Mouse (Mus musculus): Measurements from ENCODE around the gene Gak. TPM values are rescaled to one million over a fixed set of nuclear protein-coding genes. Genes with fewer than 3 reads are reported as not detected.

The Gak gene
- polyA plus RNA-seq, 1 experiment from 2014 or later = 58.9 TPM

DNA sequence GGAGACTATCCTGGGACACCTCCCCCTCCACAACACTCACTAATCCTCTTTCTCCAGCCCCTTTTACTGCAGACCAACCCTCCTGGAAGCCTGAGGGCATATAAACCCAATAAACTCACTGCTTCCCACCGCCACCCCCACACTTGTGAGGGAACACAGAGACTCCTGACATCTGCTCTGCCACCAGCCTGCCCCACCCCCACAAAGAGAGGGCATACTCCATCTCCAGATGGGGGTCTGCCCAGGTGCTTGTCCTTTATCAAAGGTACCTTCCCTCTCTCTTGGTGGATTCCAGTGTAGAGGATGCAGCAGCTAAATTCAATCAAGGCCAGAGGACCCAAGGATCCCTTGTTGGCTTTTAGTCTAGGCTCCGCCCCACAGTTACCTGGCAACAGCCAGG is 108.5 kb downstream of the Gak start:
- Histone ChIP-seq H3K4me1 (no peaks in the 10 kb centered on the region), H3K36me3 (0 out of 2 replicates have a peak, but pooled peaks cover 4% of the 10 kb centered on the region), H3K27me3 (replicated peaks) (no peaks in the 10 kb centered on the region), H3K4me3 (no peak overlapping the region), H3K27ac (no peak overlapping the region), H3K9me3 (no peaks in the 10 kb centered on the region), H3K4me2 (replicated peaks) (no peak overlapping the region), H3K9ac (no peak overlapping the region)
- 48% methylated on average over 2 of the region's 2 CpGs for WGBS
- no peak for ATAC-seq (ENCODE audit: low FRiP score, low read depth)

DNA sequence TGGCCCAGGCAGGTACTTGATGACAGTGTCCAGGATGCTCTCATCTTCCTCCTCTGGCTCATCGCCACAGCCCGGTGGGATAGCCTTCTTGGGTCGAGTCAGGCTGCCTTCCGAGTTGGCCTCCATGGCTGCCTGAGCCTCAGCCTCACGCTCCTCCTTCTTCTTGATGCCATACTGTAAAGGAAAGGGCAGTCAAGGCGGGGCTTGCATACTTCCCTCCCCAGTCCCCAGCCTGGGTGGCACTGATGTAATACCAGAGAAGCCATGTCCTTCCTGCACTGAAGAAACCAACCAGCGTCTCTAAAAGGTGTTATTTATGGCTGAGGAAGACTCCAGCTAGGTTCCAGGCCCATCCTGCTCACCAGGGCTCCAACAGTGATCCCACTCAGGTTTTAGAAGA is 109.4 kb downstream of the Gak start:
- 78% methylated on average over 7 of the region's 7 CpGs for WGBS
- 0 out of 2 replicates have a peak, but pooled peaks cover 4% of the 10 kb centered on the region for H3K36me3 ChIP-seq
- no peaks in the 10 kb centered on the region for H3K9me3 ChIP-seq
- H3K9ac ChIP-seq = no peak overlapping the region
- ATAC-seq (ENCODE audit: low FRiP score, low read depth) = no peak
- no peak overlapping the region for H3K4me2 ChIP-seq (replicated peaks)
- H3K27me3 ChIP-seq (replicated peaks) = no peaks in the 10 kb centered on the region
- no peak overlapping the region for H3K4me3 ChIP-seq
- H3K4me1 ChIP-seq = no peaks in the 10 kb centered on the region
- H3K27ac ChIP-seq = no peak overlapping the region

Other genes starting within 250 kb of the Gak start
- 0.75 TPM in 1 of 2 replicates, not detected in the other for gene Pde6b, start 241.4 kb downstream of the Gak start, polyA plus RNA-seq (2016; fragmentation: Nextera tagmentation; extraction: Ambion mirVana)
- gene Atp5k, start 195.3 kb downstream of the Gak start, polyA plus RNA-seq (2016; fragmentation: Nextera tagmentation; extraction: Ambion mirVana) = 438 and 460 TPM in 2 replicates
- gene Mfsd7a, start 180.9 kb downstream of the Gak start, polyA plus RNA-seq (2016; fragmentation: Nextera tagmentation; extraction: Ambion mirVana) = 0.08 and 0.16 TPM in 2 replicates
- 34.2 and 35.8 TPM in 2 replicates for gene Pcgf3, start 168.5 kb downstream of the Gak start, polyA plus RNA-seq (2016; fragmentation: Nextera tagmentation; extraction: Ambion mirVana)
- gene Cplx1, start 79.7 kb downstream of the Gak start, polyA plus RNA-seq (2016; fragmentation: Nextera tagmentation; extraction: Ambion mirVana) = 37.4 and 41.3 TPM in 2 replicates
- 18.1 and 18.3 TPM in 2 replicates for gene Tmem175, start within 50 bp of the Gak start, polyA plus RNA-seq (2016; fragmentation: Nextera tagmentation; extraction: Ambion mirVana)
- gene Idua, start 30.6 kb upstream of the Gak start, polyA plus RNA-seq (2016; fragmentation: Nextera tagmentation; extraction: Ambion mirVana) = 8.0 and 8.2 TPM in 2 replicates
- gene Dgkq, start 39.9 kb upstream of the Gak start, polyA plus RNA-seq (2016; fragmentation: Nextera tagmentation; extraction: Ambion mirVana) = 19.8 and 23.5 TPM in 2 replicates
- gene Slc26a1, start 45.8 kb upstream of the Gak start, polyA plus RNA-seq (2016; fragmentation: Nextera tagmentation; extraction: Ambion mirVana) = 1.2 and 1.6 TPM in 2 replicates
- gene Fgfrl1, start 62.6 kb upstream of the Gak start, polyA plus RNA-seq (2016; fragmentation: Nextera tagmentation; extraction: Ambion mirVana) = 19.1 and 20.7 TPM in 2 replicates
- 0.32 TPM in 1 of 2 replicates, not detected in the other for gene Rnf212, start 145.2 kb upstream of the Gak start, polyA plus RNA-seq (2016; fragmentation: Nextera tagmentation; extraction: Ambion mirVana)
- gene Tmed11, start 165.6 kb upstream of the Gak start, polyA plus RNA-seq (2016; fragmentation: Nextera tagmentation; extraction: Ambion mirVana) = not detected in 2 replicates
- gene Vmn2r8, start 179.1 kb upstream of the Gak start, polyA plus RNA-seq (2016; fragmentation: Nextera tagmentation; extraction: Ambion mirVana) = not detected in 2 replicates
- gene Vmn2r9, start 222.8 kb upstream of the Gak start, polyA plus RNA-seq (2016; fragmentation: Nextera tagmentation; extraction: Ambion mirVana) = not detected in 2 replicates